Mouse (Mus musculus) heart, postnatal 0 days (tissue): Measurements from ENCODE around the gene Hdgf. TPM values are rescaled to one million over a fixed set of nuclear protein-coding genes. Genes with fewer than 3 reads are reported as not detected.

Source experiments
- ATAC-seq: fragments of 200-750 bp; cut with Nextera tagmentation; 2 replicates; pipeline ENCODE4 v1.8.0; 2017; ENCODE audit warnings: low read depth, moderate number of reproducible peaks, moderate library complexity; ENCODE audit not compliant: insufficient read depth
- DNase-seq: peaks from one replicate; pipeline ENCODE4 v3.0.0-alpha.2; 2016; ENCODE audit warnings: low spot score
- H3K27ac ChIP-seq: fragments of 300-500 bp; sonication (generic); 2 replicates; pipeline ENCODE4 v1.5.1; 2014; ENCODE audit warnings: low read depth, mild to moderate bottlenecking
- H3K27me3 ChIP-seq: fragments of 300-500 bp; sonication (generic); 2 replicates; pipeline ENCODE4 v1.6.1; 2014; ENCODE audit warnings: low read length, mixed read lengths; ENCODE audit not compliant: control insufficient read depth, insufficient read depth
- H3K36me3 ChIP-seq: fragments of 300-500 bp; sonication (generic); replicated peaks from 2 replicates; pipeline ENCODE4 v1.6.1; 2014; ENCODE audit warnings: low read length, mixed read lengths; ENCODE audit not compliant: control insufficient read depth, insufficient read depth
- H3K4me1 ChIP-seq: fragments of 300-500 bp; sonication (generic); 2 replicates; pipeline ENCODE4 v1.6.1; 2014; ENCODE audit warnings: antibody characterized with exemption; ENCODE audit not compliant: control insufficient read depth, insufficient read depth
- H3K4me2 ChIP-seq: fragments of 300-500 bp; sonication (generic); 2 replicates; pipeline ENCODE4 v1.6.1; 2014; ENCODE audit warnings: low read depth, mild to moderate bottlenecking, low read length, moderate library complexity
- H3K4me3 ChIP-seq: fragments of 300-500 bp; sonication (generic); 2 replicates; pipeline ENCODE4 v1.5.1; 2014; ENCODE audit warnings: low read depth, low read length
- H3K9ac ChIP-seq: fragments of 300-500 bp; sonication (generic); replicated peaks from 2 replicates; pipeline ENCODE4 v1.6.1; 2014; ENCODE audit warnings: low read depth, low read length, mixed read lengths
- H3K9me3 ChIP-seq: fragments of 300-500 bp; sonication (generic); replicated peaks from 2 replicates; pipeline ENCODE4 v1.6.1; 2016; ENCODE audit warnings: low read length; ENCODE audit not compliant: control insufficient read depth
- CTCF ChIP-seq: IDR thresholded peaks from 2 replicates; pipeline ENCODE4 v1.5.1; 2016; ENCODE audit warnings: antibody characterized with exemption, control low read depth, low read depth
- EP300 ChIP-seq: IDR thresholded peaks from 2 replicates; pipeline ENCODE4 v1.6.1; 2016; ENCODE audit warnings: antibody characterized with exemption, low read depth
- WGBS: fragments of 180-500 bp; shearing (Covaris S2); extraction: QIAGEN DNeasy Blood & Tissue Kit; methylation state at CpG from one replicate; pipeline ENCODE4 v1.1.7; 2014; 5-methylcytosine and 5-hydroxymethylcytosine counted together
- polyA plus RNA-seq: library from polyadenylated mRNA; unstranded; fragments of >200 nt; fragmentation: Nextera tagmentation; extraction: Ambion mirVana; gene quantifications from 2 replicates; pipeline ENCODE4 v1.2.1, GENCODE M21; 2015
- total RNA-seq: library from RNA; depleted of rRNA; stranded (reverse); fragments of >200 nt; gene quantifications from 2 replicates; pipeline ENCODE4 v1.2.3, GENCODE M21; 2014; ENCODE audit warnings: low replicate concordance

Hdgf gene
- total and polyA plus RNA-seq, 2 experiments from 2014 or later: 62.1 to 83.8 TPM

- Histone ChIP-seq H3K4me3 (no peak overlapping the region), H3K36me3 (peaks cover 51% of the 10 kb centered on the region), H3K4me2 (no peak overlapping the region), H3K9me3 (no peaks in the 10 kb centered on the region), H3K4me1 (peaks cover 2% of the 10 kb centered on the region; the same call in 1 of the 2 replicates), H3K27ac (no peak overlapping the region), H3K27me3 (peaks cover 14% of the 10 kb centered on the region; the same call in 1 of the 2 replicates), H3K9ac (no peak overlapping the region)
- ATAC-seq (no peak), DNase-seq (no peak)
- 90% methylated on average over 2 of the region's 2 CpGs for WGBS
- TF ChIP-seq CTCF (no peak), EP300 (no peak)
Measured at GRCm38 (mm10) chr3:87942471-87942870, 36.4 kb downstream of the Hdgf start.

- no peak for DNase-seq
- H3K27ac ChIP-seq: no peak overlapping the region
- H3K4me3 ChIP-seq: no peak overlapping the region
- H3K4me1 ChIP-seq: peaks cover 10% of the 10 kb centered on the region
- peaks cover 40% of the 10 kb centered on the region for H3K36me3 ChIP-seq
- TF ChIP-seq CTCF: no peak
- no peak for TF ChIP-seq EP300
- ATAC-seq: no peak
- 57% methylated on average over 7 of the region's 7 CpGs for WGBS
- H3K27me3 ChIP-seq: peaks cover 25% of the 10 kb centered on the region
- H3K4me2 ChIP-seq: no peak overlapping the region
- no peak overlapping the region for H3K9ac ChIP-seq
- no peaks in the 10 kb centered on the region for H3K9me3 ChIP-seq
Measured at GRCm38 (mm10) chr3:87943586-87943985, 37.5 kb downstream of the Hdgf start.

GRCm38 (mm10) chr3:87944838-87945600 lies 38.9 kb downstream of the Hdgf start:
- 17% methylated on average over 4 of the region's 4 CpGs for WGBS
- Histone ChIP-seq H3K4me3 (no peak overlapping the region), H3K27me3 (peaks cover 38% of the 10 kb centered on the region), H3K9ac (no peak overlapping the region), H3K4me2 (no peak overlapping the region), H3K36me3 (peaks cover 25% of the 10 kb centered on the region), H3K9me3 (no peaks in the 10 kb centered on the region), H3K27ac (no peak overlapping the region), H3K4me1 (peaks cover 10% of the 10 kb centered on the region)
- peak; percentile 58 for ATAC-seq
- no peak for TF ChIP-seq CTCF
- no peak for TF ChIP-seq EP300
- DNase-seq: peak; percentile 30

GRCm38 (mm10) chr3:87945781-87946540 lies 39.8 kb downstream of the Hdgf start:
- peaks cover 17% of the 10 kb centered on the region for H3K36me3 ChIP-seq
- H3K4me2 ChIP-seq: no peak overlapping the region
- H3K9me3 ChIP-seq: no peaks in the 10 kb centered on the region
- no peak overlapping the region for H3K4me3 ChIP-seq
- H3K4me1 ChIP-seq: peaks cover 10% of the 10 kb centered on the region
- peaks cover 48% of the 10 kb centered on the region for H3K27me3 ChIP-seq
- ATAC-seq (no peak), DNase-seq (no peak)
- 36% methylated on average over 12 of the region's 12 CpGs for WGBS
- TF ChIP-seq EP300 (no peak), CTCF (no peak)
- H3K27ac ChIP-seq: no peak overlapping the region
- no peak overlapping the region for H3K9ac ChIP-seq

- 44% methylated on average over 1 of the region's 1 CpGs for WGBS
- H3K36me3 ChIP-seq: peaks cover 12% of the 10 kb centered on the region
- H3K9me3 ChIP-seq: no peaks in the 10 kb centered on the region
- no peak overlapping the region for H3K4me3 ChIP-seq
- no peak overlapping the region for H3K9ac ChIP-seq
- no peak for TF ChIP-seq CTCF
- no peak for TF ChIP-seq EP300
- H3K27ac ChIP-seq: no peak overlapping the region
- peaks cover 53% of the 10 kb centered on the region for H3K27me3 ChIP-seq
- DNase-seq (no peak), ATAC-seq (no peak)
- no peak overlapping the region for H3K4me2 ChIP-seq
- peaks cover 10% of the 10 kb centered on the region for H3K4me1 ChIP-seq
Measured at GRCm38 (mm10) chr3:87946541-87946860, 40.4 kb downstream of the Hdgf start.
